Mouse (Mus musculus): ENCODE data around the gene Kcnn4. TPM values are rescaled to one million over a fixed set of nuclear protein-coding genes. Genes with fewer than 3 reads are reported as not detected.

Kcnn4 gene
- polyA plus RNA-seq, 1 experiment from 2014 or later = 1.5 TPM

GRCm38 (mm10) chr7:24421648-24422047 is 51.6 kb downstream of the Kcnn4 start:
- Histone ChIP-seq H3K4me2 (no peak overlapping the region), H3K27me3 (no peaks in the 10 kb centered on the region), H3K9ac (0 out of 2 replicates have a peak overlapping the region, but pooled peaks have one; percentile 35), H3K9me3 (no peaks in the 10 kb centered on the region), H3K27ac (peak overlapping the region; percentile 62; the same call in 1 of the 2 replicates), H3K36me3 (peaks cover 60% of the 10 kb centered on the region), H3K4me1 (replicated peaks) (peaks cover 27% of the 10 kb centered on the region), H3K4me3 (no peak overlapping the region)
- 54% methylated on average over 7 of the region's 7 CpGs for WGBS
- ATAC-seq (ENCODE audit: low FRiP score) = peak; percentile 8; the same call in 1 of the 2 replicates

- 0 out of 2 replicates have a peak overlapping the region, but pooled peaks have one; percentile 35 for H3K9ac ChIP-seq
- peak; percentile 55 for ATAC-seq (ENCODE audit: low FRiP score)
- 48% methylated on average over 8 of the region's 8 CpGs for WGBS
- H3K27me3 ChIP-seq = no peaks in the 10 kb centered on the region
- H3K27ac ChIP-seq = peak overlapping the region; percentile 62; the same call in 1 of the 2 replicates
- peaks cover 27% of the 10 kb centered on the region for H3K4me1 ChIP-seq (replicated peaks)
- no peak overlapping the region for H3K4me3 ChIP-seq
- H3K4me2 ChIP-seq = no peak overlapping the region
- no peaks in the 10 kb centered on the region for H3K9me3 ChIP-seq
- H3K36me3 ChIP-seq = peaks cover 54% of the 10 kb centered on the region
These were observed 52.2 kb downstream of the Kcnn4 start for GRCm38 (mm10) chr7:24422251-24422650.

- no peak overlapping the region for H3K27ac ChIP-seq
- H3K4me2 ChIP-seq = no peak overlapping the region
- no peaks in the 10 kb centered on the region for H3K9me3 ChIP-seq
- H3K4me3 ChIP-seq = no peak overlapping the region
- no peak for ATAC-seq (ENCODE audit: low FRiP score)
- H3K9ac ChIP-seq = no peak overlapping the region
- H3K36me3 ChIP-seq = peaks cover 51% of the 10 kb centered on the region
- 91% methylated on average over 15 of the region's 15 CpGs for WGBS
- no peaks in the 10 kb centered on the region for H3K27me3 ChIP-seq
- H3K4me1 ChIP-seq (replicated peaks) = peaks cover 27% of the 10 kb centered on the region
These were observed 53.2 kb downstream of the Kcnn4 start for GRCm38 (mm10) chr7:24423107-24423763.

- Histone ChIP-seq H3K9me3 (no peaks in the 10 kb centered on the region), H3K9ac (no peak overlapping the region), H3K4me2 (no peak overlapping the region), H3K27me3 (no peaks in the 10 kb centered on the region), H3K4me3 (no peak overlapping the region), H3K27ac (no peak overlapping the region), H3K36me3 (peaks cover 51% of the 10 kb centered on the region), H3K4me1 (replicated peaks) (peaks cover 24% of the 10 kb centered on the region)
- ATAC-seq (ENCODE audit: low FRiP score) = no peak
- 80% methylated on average over 12 of the region's 12 CpGs for WGBS
These were observed 54.1 kb downstream of the Kcnn4 start for GRCm38 (mm10) chr7:24423956-24424732.

- H3K36me3 ChIP-seq = peaks cover 40% of the 10 kb centered on the region
- WGBS = 89% methylated on average over 9 of the region's 9 CpGs
- no peaks in the 10 kb centered on the region for H3K9me3 ChIP-seq
- no peak overlapping the region for H3K9ac ChIP-seq
- H3K4me2 ChIP-seq = no peak overlapping the region
- no peak overlapping the region for H3K27ac ChIP-seq
- H3K27me3 ChIP-seq = no peaks in the 10 kb centered on the region
- no peak overlapping the region for H3K4me3 ChIP-seq
- H3K4me1 ChIP-seq (replicated peaks) = peaks cover 16% of the 10 kb centered on the region
- no peak for ATAC-seq (ENCODE audit: low FRiP score)
These were observed 55.9 kb downstream of the Kcnn4 start for GRCm38 (mm10) chr7:24425919-24426318.

- ATAC-seq (ENCODE audit: low FRiP score) = no peak
These were observed 57.1 kb downstream of the Kcnn4 start for GRCm38 (mm10) chr7:24427168-24427567.

GRCm38 (mm10) chr7:24428725-24429124 is 58.7 kb downstream of the Kcnn4 start:
- Histone ChIP-seq H3K9me3 (0 out of 2 replicates have a peak, but pooled peaks cover 5% of the 10 kb centered on the region), H3K27ac (no peak overlapping the region), H3K9ac (no peak overlapping the region), H3K36me3 (peaks cover 14% of the 10 kb centered on the region), H3K4me2 (no peak overlapping the region), H3K4me1 (replicated peaks) (peaks cover 5% of the 10 kb centered on the region), H3K4me3 (no peak overlapping the region), H3K27me3 (peaks cover 9% of the 10 kb centered on the region; the same call in 1 of the 2 replicates)
- 90% methylated on average over 5 of the region's 5 CpGs for WGBS
- no peak for ATAC-seq (ENCODE audit: low FRiP score)

More at GRCm38 (mm10) chr7:24427168-24427567, 57.1 kb downstream of the Kcnn4 start:
- Histone ChIP-seq H3K36me3 (peaks cover 29% of the 10 kb centered on the region), H3K4me3 (no peak overlapping the region), H3K9ac (no peak overlapping the region), H3K27ac (no peak overlapping the region), H3K27me3 (0 out of 2 replicates have a peak, but pooled peaks cover 5% of the 10 kb centered on the region), H3K4me2 (no peak overlapping the region), H3K4me1 (replicated peaks) (peaks cover 10% of the 10 kb centered on the region), H3K9me3 (no peaks in the 10 kb centered on the region)
- WGBS = 99% methylated on average over 8 of the region's 8 CpGs

- Histone ChIP-seq H3K27me3 (peaks cover 9% of the 10 kb centered on the region; the same call in 1 of the 2 replicates), H3K4me3 (no peak overlapping the region), H3K36me3 (peaks cover 5% of the 10 kb centered on the region; the same call in 1 of the 2 replicates), H3K27ac (peak overlapping the region; percentile 24; the same call in 1 of the 2 replicates), H3K4me1 (replicated peaks) (no peaks in the 10 kb centered on the region), H3K9ac (no peak overlapping the region), H3K4me2 (no peak overlapping the region), H3K9me3 (0 out of 2 replicates have a peak, but pooled peaks cover 5% of the 10 kb centered on the region)
- no peak for ATAC-seq (ENCODE audit: low FRiP score)
- 71% methylated on average over 16 of the region's 16 CpGs for WGBS
These were observed 59.5 kb downstream of the Kcnn4 start for GRCm38 (mm10) chr7:24429413-24430112.

GRCm38 (mm10) chr7:24430551-24431345 is 60.7 kb downstream of the Kcnn4 start:
- no peak for ATAC-seq (ENCODE audit: low FRiP score)
- 97% methylated on average over 15 of the region's 15 CpGs for WGBS
- Histone ChIP-seq H3K36me3 (no peaks in the 10 kb centered on the region), H3K4me3 (no peak overlapping the region), H3K4me2 (no peak overlapping the region), H3K27me3 (peaks cover 9% of the 10 kb centered on the region; the same call in 1 of the 2 replicates), H3K27ac (no peak overlapping the region), H3K4me1 (replicated peaks) (no peaks in the 10 kb centered on the region), H3K9me3 (0 out of 2 replicates have a peak, but pooled peaks cover 5% of the 10 kb centered on the region), H3K9ac (no peak overlapping the region)

GRCm38 (mm10) chr7:24431713-24432112 is 61.6 kb downstream of the Kcnn4 start:
- no peak overlapping the region for H3K4me2 ChIP-seq
- H3K9me3 ChIP-seq = 0 out of 2 replicates have a peak, but pooled peaks cover 5% of the 10 kb centered on the region
- no peak for ATAC-seq (ENCODE audit: low FRiP score)
- peaks cover 9% of the 10 kb centered on the region; the same call in 1 of the 2 replicates for H3K27me3 ChIP-seq
- H3K27ac ChIP-seq = no peak overlapping the region
- no peak overlapping the region for H3K9ac ChIP-seq
- H3K36me3 ChIP-seq = no peaks in the 10 kb centered on the region
- WGBS = 75% methylated on average over 11 of the region's 11 CpGs
- no peak overlapping the region for H3K4me3 ChIP-seq
- no peaks in the 10 kb centered on the region for H3K4me1 ChIP-seq (replicated peaks)

- H3K27ac ChIP-seq = no peak overlapping the region
- ATAC-seq (ENCODE audit: low FRiP score) = no peak
These were observed 65.2 kb downstream of the Kcnn4 start for GRCm38 (mm10) chr7:24435305-24435704.

More at GRCm38 (mm10) chr7:24435305-24435704, 65.2 kb downstream of the Kcnn4 start:
- Histone ChIP-seq H3K4me3 (no peak overlapping the region), H3K4me1 (replicated peaks) (no peaks in the 10 kb centered on the region), H3K4me2 (no peak overlapping the region), H3K36me3 (no peaks in the 10 kb centered on the region), H3K9ac (no peak overlapping the region), H3K27me3 (peaks cover 9% of the 10 kb centered on the region; the same call in 1 of the 2 replicates), H3K9me3 (0 out of 2 replicates have a peak, but pooled peaks cover 5% of the 10 kb centered on the region)
- 73% methylated on average over 5 of the region's 5 CpGs for WGBS
